Mouse (Mus musculus) thymus, adult 2 months (tissue): ENCODE results near the gene Cdh18.

Experiments used
- CTCF ChIP-seq: fragments of 200-500 bp; IDR thresholded peaks from 2 replicates; pipeline ENCODE4 v1.5.1; 2012; ENCODE audit warnings: mild to moderate bottlenecking, control low read depth, low read length, moderate library complexity, borderline replicate concordance; ENCODE audit not compliant: control insufficient read depth, poor library complexity, insufficient read depth; ENCODE audit errors: extremely low read depth
- POLR2A ChIP-seq: fragments of 200-500 bp; IDR thresholded peaks from 2 replicates; pipeline ENCODE4 v1.6.1; 2012; ENCODE audit warnings: mild to moderate bottlenecking, low read length, control low read depth, moderate library complexity; ENCODE audit not compliant: control insufficient read depth, poor library complexity, insufficient read depth; ENCODE audit errors: extremely low read depth

- no peak for TF ChIP-seq CTCF
- no peak for TF ChIP-seq POLR2A
Observed at GRCm38 (mm10) chr15:23016680-23017079, 467.9 kb downstream of the Cdh18 start.
